Mouse (Mus musculus): ENCODE measurements around the gene Trpv2.

GRCm38 (mm10) chr11:62550727-62551225, 23.5 kb upstream of the Trpv2 start, which contains the start of gene Ubb:
- TF ChIP-seq MEF2A (IDR thresholded peaks at IDR 0.05; ENCODE audit: borderline replicate concordance, low read depth, low read length) (peak; percentile 33; the same call in 1 of the 2 replicates), CTCF (conservative IDR thresholded peaks at IDR 0.05 in 1 of 2, IDR thresholded peaks at IDR 0.05 in 1 of 2; ENCODE audit: low read depth in 2 of 2, low read length in 2 of 2) (no peak), E2F4 (IDR thresholded peaks at IDR 0.05; ENCODE audit: insufficient replicate concordance, low read depth, low read length) (peak; percentile 92; the same call in 1 of the 2 replicates), SMC3 (IDR thresholded peaks at IDR 0.05; ENCODE audit: low read depth, low read length) (no peak), SIN3A (IDR thresholded peaks at IDR 0.05; ENCODE audit: low read length) (peak; percentile 83; the same call in 1 of the 2 replicates), KAT2A (IDR thresholded peaks at IDR 0.05; ENCODE audit: insufficient replicate concordance, low read length) (no peak)

Measured in CH12.LX (cell line).